Mouse (Mus musculus): ENCODE results near the gene Reln. TPM values are rescaled to one million over a fixed set of nuclear protein-coding genes. Genes with fewer than 3 reads are reported as not detected.
A peak's percentile ranks its signal among the peaks of the same experiment; 100 is the strongest.

Reln gene
- total RNA-seq, 4 experiments from 2014 or later, result 3.2 to 4.2 (median 4.1) TPM

- no peak for DNase-seq (ENCODE audit: low spot score)
Observed at GRCm38 (mm10) chr5:22118456-22118855, 226.0 kb downstream of the Reln start.

- DNase-seq (ENCODE audit: low spot score), result no peak
Observed at GRCm38 (mm10) chr5:22116922-22117321, 227.6 kb downstream of the Reln start.

GRCm38 (mm10) chr5:22106811-22107485 is 237.6 kb downstream of the Reln start:
- no peak for DNase-seq (ENCODE audit: low spot score)

- no peak for DNase-seq (ENCODE audit: low spot score)
Observed at GRCm38 (mm10) chr5:22094984-22095383, 249.5 kb downstream of the Reln start.

GRCm38 (mm10) chr5:22094043-22094442 is 250.5 kb downstream of the Reln start:
- no peak for DNase-seq (ENCODE audit: low spot score)

- no peak for DNase-seq (ENCODE audit: low spot score)
Observed at GRCm38 (mm10) chr5:22093157-22093865, 251.2 kb downstream of the Reln start.

GRCm38 (mm10) chr5:22080468-22080986 is 264.0 kb downstream of the Reln start:
- DNase-seq (ENCODE audit: low spot score), result no peak

- no peak for DNase-seq (ENCODE audit: low spot score)
Observed at GRCm38 (mm10) chr5:22074971-22075370, 269.5 kb downstream of the Reln start.

GRCm38 (mm10) chr5:22072591-22072990 is 271.9 kb downstream of the Reln start:
- DNase-seq (ENCODE audit: low spot score), result no peak

- DNase-seq (ENCODE audit: low spot score), result no peak
Observed at GRCm38 (mm10) chr5:22059251-22059650, 285.3 kb downstream of the Reln start.

GRCm38 (mm10) chr5:22041825-22042224 is 302.7 kb downstream of the Reln start:
- no peak for DNase-seq (ENCODE audit: low spot score)

- DNase-seq (ENCODE audit: low spot score), result no peak
Observed at GRCm38 (mm10) chr5:22039375-22040149, 304.9 kb downstream of the Reln start.

GRCm38 (mm10) chr5:22035201-22035600 is 309.3 kb downstream of the Reln start:
- DNase-seq (ENCODE audit: low spot score), result no peak

- no peak for DNase-seq (ENCODE audit: low spot score)
Observed at GRCm38 (mm10) chr5:22033039-22033438, 311.5 kb downstream of the Reln start.

- DNase-seq (ENCODE audit: low spot score), result peak; percentile 2
Observed at GRCm38 (mm10) chr5:22031653-22032052, 312.8 kb downstream of the Reln start.

- no peak for DNase-seq (ENCODE audit: low spot score)
Observed at GRCm38 (mm10) chr5:22028379-22028778, 316.1 kb downstream of the Reln start.

GRCm38 (mm10) chr5:22027240-22027875 is 317.1 kb downstream of the Reln start:
- no peak for DNase-seq (ENCODE audit: low spot score)

- no peak for DNase-seq (ENCODE audit: low spot score)
Observed at GRCm38 (mm10) chr5:22025746-22026145, 318.8 kb downstream of the Reln start.

- no peak for DNase-seq (ENCODE audit: low spot score)
Observed at GRCm38 (mm10) chr5:22024108-22024507, 320.4 kb downstream of the Reln start.

- DNase-seq (ENCODE audit: low spot score), result no peak
Observed at GRCm38 (mm10) chr5:22017896-22018295, 326.6 kb downstream of the Reln start.

- no peak for DNase-seq (ENCODE audit: low spot score)
Observed at GRCm38 (mm10) chr5:22014459-22014858, 330.0 kb downstream of the Reln start.

- no peak for DNase-seq (ENCODE audit: low spot score)
Observed at GRCm38 (mm10) chr5:22009142-22009541, 335.4 kb downstream of the Reln start.
